Mouse (Mus musculus): ENCODE measurements around the gene Mink1. TPM values are rescaled to one million over a fixed set of nuclear protein-coding genes. Genes with fewer than 3 reads are reported as not detected.
"Not testable (repeated sequence)": the region's sequence is repeated elsewhere in the genome, so short reads cannot be mapped to it uniquely, and the experiment has no call there.

The Mink1 gene
- polyA plus RNA-seq (2014; fragmentation: Nextera tagmentation; extraction: Ambion mirVana) = 21.2 and 22.7 TPM in 2 replicates

DNA sequence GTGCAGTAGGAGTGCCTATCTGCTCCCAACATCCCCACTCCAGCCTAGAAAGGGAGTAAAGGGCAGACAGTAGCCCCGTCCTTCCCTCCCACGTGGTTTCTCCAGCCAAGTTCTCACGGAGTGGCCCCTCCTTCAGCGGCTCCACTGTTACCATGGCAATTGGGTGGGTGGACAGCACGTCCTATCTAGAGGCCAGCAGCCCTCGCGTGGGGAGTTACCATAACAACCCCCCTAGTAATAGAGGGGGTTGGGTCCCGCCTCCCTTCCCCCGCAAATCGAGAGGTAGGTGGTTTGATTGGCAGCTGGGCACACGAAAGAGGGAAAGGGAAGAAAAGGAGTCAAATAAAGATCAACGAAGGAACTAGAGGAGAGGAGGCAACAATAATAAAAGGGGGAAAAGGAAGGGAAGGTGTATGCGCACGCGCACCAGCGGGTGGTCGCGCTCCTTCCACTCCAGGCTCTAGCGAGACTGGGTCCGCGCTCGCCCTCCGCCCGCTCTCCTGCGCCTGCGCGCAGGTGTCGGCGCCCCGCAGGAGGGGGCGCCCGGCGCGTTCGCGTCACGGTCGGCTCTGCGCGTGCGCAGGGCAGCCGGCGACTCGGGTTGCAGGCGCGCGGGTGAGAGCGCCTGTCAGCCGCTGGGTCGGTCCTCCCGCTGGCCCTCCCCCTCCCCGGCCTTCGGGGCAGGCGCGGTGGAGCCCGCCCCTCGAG, at the start of gene Mink1:
TSS of gene Mink1 (plus strand) at position 595 of the 708 bp plus-strand sequence.
- under 1% methylated on average over 42 of the region's 57 CpGs for WGBS

DNA sequence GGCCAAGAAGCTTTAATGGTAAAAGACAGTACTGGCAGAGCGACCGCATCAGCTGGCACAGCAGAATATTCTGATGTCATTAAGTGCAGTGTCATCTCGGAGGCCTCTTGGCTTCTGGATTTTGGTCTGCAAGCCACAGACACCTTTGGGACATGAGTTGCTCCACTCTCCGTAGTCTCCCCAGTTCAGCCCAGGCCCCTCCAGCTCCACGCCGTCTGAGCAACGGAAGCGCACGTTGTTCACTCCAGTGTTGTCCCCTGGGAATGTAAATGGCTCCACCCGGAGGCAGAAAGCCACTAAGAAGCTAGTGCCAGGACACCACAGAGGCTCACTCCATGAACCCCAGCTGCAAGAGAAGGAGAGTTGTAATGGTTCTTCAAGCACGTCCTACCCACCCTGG, 49.2 kb upstream of the Mink1 start:
- ATAC-seq (ENCODE audit: insufficient number of reproducible peaks, low FRiP score, low TSS enrichment, low read depth) (no peak), DNase-seq (ENCODE audit: low spot score) (no peak)
- no peaks in the 10 kb centered on the region for H3K9me3 ChIP-seq (ENCODE audit: control insufficient read depth, low read length)
- H3K4me1 ChIP-seq (ENCODE audit: control insufficient read depth, insufficient read depth, low read length) = peaks cover 6% of the 10 kb centered on the region
- WGBS = 64% methylated on average over 11 of the region's 11 CpGs
- H3K27ac ChIP-seq (replicated peaks; ENCODE audit: low read depth, low read length) = no peak overlapping the region
- H3K27me3 ChIP-seq (ENCODE audit: control insufficient read depth, insufficient read depth, low read length) = no peaks in the 10 kb centered on the region
- no peak overlapping the region for H3K4me3 ChIP-seq (ENCODE audit: low read depth, low read length)
- H3K36me3 ChIP-seq (ENCODE audit: control insufficient read depth, insufficient read depth, low read length) = no peaks in the 10 kb centered on the region
- no peak overlapping the region for H3K9ac ChIP-seq (ENCODE audit: low read length)
- H3K4me2 ChIP-seq (ENCODE audit: low read depth, severe bottlenecking) = no peak overlapping the region

More for the DNA sequence above, at the start of gene Mink1:
- ATAC-seq (ENCODE audit: insufficient number of reproducible peaks, low FRiP score, low TSS enrichment, low read depth) = peak; percentile 90
- Histone ChIP-seq H3K4me1 (ENCODE audit: control insufficient read depth, insufficient read depth, low read length) (peaks cover 30% of the 10 kb centered on the region), H3K4me2 (ENCODE audit: low read depth, severe bottlenecking) (peak within 1 kb of the TSS; percentile 87), H3K27ac (replicated peaks; ENCODE audit: low read depth, low read length) (peak within 1 kb of the TSS; percentile 89), H3K9ac (ENCODE audit: low read length) (peak within 1 kb of the TSS; percentile 85), H3K9me3 (ENCODE audit: control insufficient read depth, low read length) (no peaks in the 10 kb centered on the region), H3K36me3 (ENCODE audit: control insufficient read depth, insufficient read depth, low read length) (no peaks in the 10 kb centered on the region), H3K27me3 (ENCODE audit: control insufficient read depth, insufficient read depth, low read length) (no peaks in the 10 kb centered on the region), H3K4me3 (ENCODE audit: low read depth, low read length) (peak within 1 kb of the TSS; percentile 93)
- DNase-seq (ENCODE audit: low spot score) = peak; percentile 92

DNA sequence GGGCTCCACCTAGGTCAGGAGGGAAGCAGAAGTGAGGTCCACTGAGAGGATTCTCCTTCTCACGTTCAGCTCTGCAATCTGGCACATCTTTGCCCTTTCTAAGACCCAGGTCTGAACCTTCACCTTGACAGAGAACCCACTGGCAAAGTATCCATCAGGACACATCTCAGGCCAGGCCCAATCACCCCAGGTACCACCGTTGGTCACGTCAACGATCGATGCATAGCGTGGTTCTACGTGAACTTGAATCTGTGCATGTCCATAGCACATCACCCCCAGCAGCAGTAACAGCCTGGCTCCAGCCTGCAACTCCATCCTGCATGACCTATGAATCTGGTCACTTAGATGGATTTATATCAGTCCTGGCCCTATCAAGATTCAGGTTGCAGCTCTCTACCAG, 48.4 kb upstream of the Mink1 start, which contains the start of gene Vmo1:
TSS of gene Vmo1 (minus strand) at position 329 of the 400 bp plus-strand sequence.
- Histone ChIP-seq H3K4me1 (ENCODE audit: control insufficient read depth, insufficient read depth, low read length) (peaks cover 6% of the 10 kb centered on the region), H3K9ac (ENCODE audit: low read length) (no peak within 1 kb of the TSS), H3K4me2 (ENCODE audit: low read depth, severe bottlenecking) (no peak within 1 kb of the TSS), H3K27me3 (ENCODE audit: control insufficient read depth, insufficient read depth, low read length) (no peaks in the 10 kb centered on the region), H3K36me3 (ENCODE audit: control insufficient read depth, insufficient read depth, low read length) (no peaks in the 10 kb centered on the region), H3K27ac (replicated peaks; ENCODE audit: low read depth, low read length) (no peak within 1 kb of the TSS), H3K4me3 (ENCODE audit: low read depth, low read length) (no peak within 1 kb of the TSS), H3K9me3 (ENCODE audit: control insufficient read depth, low read length) (no peaks in the 10 kb centered on the region)
- no peak for DNase-seq (ENCODE audit: low spot score)
- WGBS = 92% methylated on average over 7 of the region's 7 CpGs
- ATAC-seq (ENCODE audit: insufficient number of reproducible peaks, low FRiP score, low TSS enrichment, low read depth) = no peak

DNA sequence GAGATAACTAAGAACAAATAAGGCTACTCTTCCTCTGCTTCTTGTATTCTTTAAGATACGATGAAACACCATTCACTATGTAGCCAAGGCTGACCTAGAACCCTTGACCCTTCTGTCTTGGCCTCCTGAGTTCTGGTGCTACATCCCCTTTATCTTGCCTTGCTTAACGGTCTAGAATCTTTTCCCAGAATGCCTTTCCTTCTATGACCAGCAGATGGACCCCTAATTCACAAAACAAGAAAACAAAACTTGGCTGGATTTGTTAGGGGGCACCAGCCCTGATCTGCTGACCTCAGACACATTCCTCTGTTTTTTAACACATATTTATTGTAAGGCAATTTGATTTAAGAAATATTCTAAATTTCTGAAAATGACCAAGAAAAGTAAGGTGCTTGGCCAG, 46.3 kb upstream of the Mink1 start:
- no peaks in the 10 kb centered on the region for H3K9me3 ChIP-seq (ENCODE audit: control insufficient read depth, low read length)
- no peak overlapping the region for H3K4me2 ChIP-seq (ENCODE audit: low read depth, severe bottlenecking)
- H3K36me3 ChIP-seq (ENCODE audit: control insufficient read depth, insufficient read depth, low read length) = no peaks in the 10 kb centered on the region
- H3K4me1 ChIP-seq (ENCODE audit: control insufficient read depth, insufficient read depth, low read length) = peaks cover 6% of the 10 kb centered on the region
- DNase-seq (ENCODE audit: low spot score) (peak; percentile 39), ATAC-seq (ENCODE audit: insufficient number of reproducible peaks, low FRiP score, low TSS enrichment, low read depth) (no peak)
- H3K27me3 ChIP-seq (ENCODE audit: control insufficient read depth, insufficient read depth, low read length) = no peaks in the 10 kb centered on the region
- 21% methylated on average over 2 of the region's 2 CpGs for WGBS
- no peak overlapping the region for H3K9ac ChIP-seq (ENCODE audit: low read length)
- H3K27ac ChIP-seq (replicated peaks; ENCODE audit: low read depth, low read length) = no peak overlapping the region
- no peak overlapping the region for H3K4me3 ChIP-seq (ENCODE audit: low read depth, low read length)

DNA sequence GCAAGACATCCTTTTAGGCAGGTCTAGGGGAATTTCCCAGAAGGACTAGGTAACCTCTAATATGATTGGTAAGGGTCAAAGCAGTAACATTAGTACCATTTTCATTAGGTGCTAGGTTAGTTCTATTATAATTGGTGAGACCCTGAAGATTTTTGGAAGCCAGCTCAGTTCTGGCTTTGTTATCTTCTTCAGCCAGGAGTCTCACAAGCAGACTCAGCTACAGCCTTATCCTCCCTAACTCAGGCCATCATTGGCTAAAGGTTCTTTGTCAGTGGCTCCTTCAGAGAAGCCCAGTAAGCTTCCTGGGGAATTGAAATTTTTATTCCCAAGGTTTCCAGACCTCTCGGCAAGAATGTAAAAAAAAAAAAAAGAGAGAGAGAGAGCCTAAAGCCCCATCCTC, 44.2 kb upstream of the Mink1 start:
- DNase-seq (ENCODE audit: low spot score) (no peak), ATAC-seq (ENCODE audit: insufficient number of reproducible peaks, low FRiP score, low TSS enrichment, low read depth) (no peak)
- WGBS = 72% methylated on average over 1 of the region's 1 CpGs
- Histone ChIP-seq H3K4me2 (ENCODE audit: low read depth, severe bottlenecking) (no peak overlapping the region), H3K9ac (ENCODE audit: low read length) (no peak overlapping the region), H3K9me3 (ENCODE audit: control insufficient read depth, low read length) (no peaks in the 10 kb centered on the region), H3K4me1 (ENCODE audit: control insufficient read depth, insufficient read depth, low read length) (peaks cover 6% of the 10 kb centered on the region), H3K36me3 (ENCODE audit: control insufficient read depth, insufficient read depth, low read length) (no peaks in the 10 kb centered on the region), H3K27ac (replicated peaks; ENCODE audit: low read depth, low read length) (no peak overlapping the region), H3K4me3 (ENCODE audit: low read depth, low read length) (no peak overlapping the region), H3K27me3 (ENCODE audit: control insufficient read depth, insufficient read depth, low read length) (no peaks in the 10 kb centered on the region)

DNA sequence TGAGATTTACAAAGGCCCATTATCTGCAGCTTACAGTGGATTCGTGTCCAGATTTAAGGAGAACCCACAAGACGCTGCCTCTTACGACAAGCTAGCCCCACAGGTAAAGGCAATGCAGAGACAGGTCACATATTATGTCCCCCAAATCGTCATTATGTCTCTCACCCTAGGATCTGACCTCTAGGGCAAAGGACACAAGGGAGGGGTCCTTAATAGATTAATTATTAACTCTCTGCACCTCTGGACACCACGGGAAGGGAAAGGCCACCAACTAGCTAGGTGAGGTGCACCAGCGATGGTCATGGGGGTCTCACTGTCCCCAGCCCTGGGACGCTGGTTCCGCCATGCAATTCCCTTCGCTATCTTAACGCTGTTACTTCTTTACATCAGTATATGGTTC, 43.8 kb upstream of the Mink1 start, which contains the start of gene Gltpd2:
TSS of gene Gltpd2 (plus strand) at position 274 of the 400 bp plus-strand sequence.
- H3K4me2 ChIP-seq (ENCODE audit: low read depth, severe bottlenecking) = peak within 1 kb of the TSS; percentile 43
- no peaks in the 10 kb centered on the region for H3K27me3 ChIP-seq (ENCODE audit: control insufficient read depth, insufficient read depth, low read length)
- 87% methylated on average over 10 of the region's 10 CpGs for WGBS
- H3K9ac ChIP-seq (ENCODE audit: low read length) = peak within 1 kb of the TSS; percentile 71
- no peak within 1 kb of the TSS for H3K27ac ChIP-seq (replicated peaks; ENCODE audit: low read depth, low read length)
- H3K9me3 ChIP-seq (ENCODE audit: control insufficient read depth, low read length) = no peaks in the 10 kb centered on the region
- peak within 1 kb of the TSS; percentile 19 for H3K4me3 ChIP-seq (ENCODE audit: low read depth, low read length)
- ATAC-seq (ENCODE audit: insufficient number of reproducible peaks, low FRiP score, low TSS enrichment, low read depth) (no peak), DNase-seq (ENCODE audit: low spot score) (no peak)
- H3K36me3 ChIP-seq (ENCODE audit: control insufficient read depth, insufficient read depth, low read length) = no peaks in the 10 kb centered on the region
- H3K4me1 ChIP-seq (ENCODE audit: control insufficient read depth, insufficient read depth, low read length) = peaks cover 6% of the 10 kb centered on the region

DNA sequence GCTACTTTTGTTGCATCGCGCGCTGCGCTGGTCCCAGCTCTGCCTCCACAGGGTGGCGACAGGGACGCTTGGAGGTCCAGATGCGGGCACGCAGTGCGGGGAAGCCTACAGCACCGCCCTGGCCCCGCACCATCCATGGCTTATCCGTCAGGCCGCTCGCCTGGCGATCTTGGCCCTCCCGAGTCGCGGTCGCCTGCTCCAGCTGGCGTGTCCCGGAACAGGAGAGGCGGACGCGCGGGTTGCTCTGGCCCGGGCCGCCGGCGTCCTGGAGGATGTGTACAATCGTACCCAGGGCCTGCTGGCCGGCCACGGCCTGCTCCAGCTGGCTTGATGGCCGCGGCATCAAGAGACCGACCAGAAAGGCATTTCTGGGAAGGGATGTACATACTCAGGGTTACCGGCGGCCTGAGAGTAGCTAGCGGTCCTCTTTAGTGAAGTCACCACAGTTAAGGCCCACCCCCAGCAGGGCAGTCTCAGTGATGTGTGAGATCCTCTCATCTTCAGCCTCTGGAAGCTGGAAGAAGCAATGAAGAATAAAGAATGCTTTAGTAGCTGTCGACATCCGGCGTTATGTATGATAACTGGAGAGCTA, 42.4 kb upstream of the Mink1 start:
- H3K9ac ChIP-seq (ENCODE audit: low read length) = peak overlapping the region; percentile 71
- no peaks in the 10 kb centered on the region for H3K27me3 ChIP-seq (ENCODE audit: control insufficient read depth, insufficient read depth, low read length)
- no peak overlapping the region for H3K27ac ChIP-seq (replicated peaks; ENCODE audit: low read depth, low read length)
- H3K4me1 ChIP-seq (ENCODE audit: control insufficient read depth, insufficient read depth, low read length) = peaks cover 6% of the 10 kb centered on the region
- no peaks in the 10 kb centered on the region for H3K9me3 ChIP-seq (ENCODE audit: control insufficient read depth, low read length)
- H3K36me3 ChIP-seq (ENCODE audit: control insufficient read depth, insufficient read depth, low read length) = no peaks in the 10 kb centered on the region
- peak; percentile 63 for DNase-seq (ENCODE audit: low spot score)
- H3K4me2 ChIP-seq (ENCODE audit: low read depth, severe bottlenecking) = peak overlapping the region; percentile 43
- H3K4me3 ChIP-seq (ENCODE audit: low read depth, low read length) = peak overlapping the region; percentile 19
- WGBS = 12% methylated on average over 41 of the region's 41 CpGs
- ATAC-seq (ENCODE audit: insufficient number of reproducible peaks, low FRiP score, low TSS enrichment, low read depth) = no peak

DNA sequence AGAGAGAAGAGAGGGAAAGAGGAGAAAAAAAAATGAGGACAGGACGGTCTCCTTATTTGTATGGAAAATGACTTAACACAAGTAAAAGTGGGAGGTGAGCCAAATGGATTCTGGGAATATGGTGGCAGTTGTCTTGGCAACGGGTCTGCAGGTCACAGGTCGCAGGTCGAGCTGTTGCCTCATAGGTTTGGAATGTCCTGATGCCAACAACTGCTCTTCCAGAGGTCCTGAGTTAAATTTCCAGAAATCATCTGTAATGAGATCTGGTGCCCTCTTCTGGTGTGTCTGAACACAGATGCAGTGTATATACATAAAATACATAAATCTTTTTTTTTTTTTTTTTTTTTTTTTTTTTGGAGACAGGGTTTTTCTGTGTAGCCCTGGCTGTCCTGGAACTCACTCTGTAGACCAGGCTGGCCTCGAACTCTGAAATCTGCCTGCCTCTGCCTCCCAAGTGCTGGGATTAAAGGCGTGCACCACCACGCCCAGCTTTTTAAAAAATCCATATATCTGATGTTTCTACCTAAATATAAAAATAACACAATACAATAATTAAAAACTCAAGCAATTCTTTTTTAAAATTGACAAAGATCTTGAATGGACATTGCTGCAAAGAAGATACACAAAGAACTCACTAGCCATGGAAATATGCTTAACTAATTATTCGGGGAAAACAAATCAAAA, 39.2 kb upstream of the Mink1 start:
- not testable (repeated sequence) for DNase-seq (ENCODE audit: low spot score); ATAC-seq (ENCODE audit: insufficient number of reproducible peaks, low FRiP score, low TSS enrichment, low read depth); H3K4me1 ChIP-seq (ENCODE audit: control insufficient read depth, insufficient read depth, low read length); H3K27me3 ChIP-seq (ENCODE audit: control insufficient read depth, insufficient read depth, low read length); H3K27ac ChIP-seq (replicated peaks; ENCODE audit: low read depth, low read length); H3K9me3 ChIP-seq (ENCODE audit: control insufficient read depth, low read length); H3K4me3 ChIP-seq (ENCODE audit: low read depth, low read length); H3K4me2 ChIP-seq (ENCODE audit: low read depth, severe bottlenecking); H3K36me3 ChIP-seq (ENCODE audit: control insufficient read depth, insufficient read depth, low read length); H3K9ac ChIP-seq (ENCODE audit: low read length)
- 89% methylated on average over 8 of the region's 8 CpGs for WGBS

All from limb, embryonic 11.5 days (tissue).